Mouse (Mus musculus) midbrain, embryonic 14.5 days (tissue): Measurements from ENCODE around the gene Syne2. TPM values are rescaled to one million over a fixed set of nuclear protein-coding genes. Genes with fewer than 3 reads are reported as not detected.
"Not testable (repeated sequence)": the region's sequence is repeated elsewhere in the genome, so short reads cannot be mapped to it uniquely, and the experiment has no call there.

ENCODE experiments used
- ATAC-seq: fragments of 200-750 bp; cut with Nextera tagmentation; 2 replicates; pipeline ENCODE4 v1.8.0; 2017; ENCODE audit warnings: moderate number of reproducible peaks, moderate library complexity; ENCODE audit not compliant: low FRiP score, low TSS enrichment
- DNase-seq: peaks from one replicate; pipeline ENCODE4 v3.0.0-alpha.2; 2015
- H3K27ac ChIP-seq: fragments of 300-500 bp; sonication (generic); replicated peaks from 2 replicates; pipeline ENCODE4 v1.5.1; 2014; ENCODE audit warnings: mild to moderate bottlenecking, low read depth, low read length, moderate library complexity
- H3K27me3 ChIP-seq: fragments of 300-500 bp; sonication (generic); 2 replicates; pipeline ENCODE4 v1.6.1; 2014; ENCODE audit warnings: low read length, control low read depth, mixed read lengths; ENCODE audit not compliant: control insufficient read depth, insufficient read depth
- H3K36me3 ChIP-seq: fragments of 300-500 bp; sonication (generic); 2 replicates; pipeline ENCODE4 v1.6.1; 2014; ENCODE audit warnings: low read length, control low read depth; ENCODE audit not compliant: control insufficient read depth, insufficient read depth
- H3K4me1 ChIP-seq: fragments of 300-500 bp; sonication (generic); 2 replicates; pipeline ENCODE4 v1.6.1; 2014; ENCODE audit warnings: mild to moderate bottlenecking, antibody characterized with exemption, low read length, control low read depth; ENCODE audit not compliant: control insufficient read depth, insufficient read depth
- H3K4me2 ChIP-seq: fragments of 300-500 bp; sonication (generic); 2 replicates; pipeline ENCODE4 v1.6.1; 2014; ENCODE audit warnings: mild to moderate bottlenecking, low read length, moderate library complexity
- H3K4me3 ChIP-seq: fragments of 300-500 bp; sonication (generic); replicated peaks from 2 replicates; pipeline ENCODE4 v1.5.1; 2014; ENCODE audit warnings: low read depth, low read length
- H3K9ac ChIP-seq: fragments of 300-500 bp; sonication (generic); replicated peaks from 2 replicates; pipeline ENCODE4 v1.6.1; 2014; ENCODE audit warnings: mild to moderate bottlenecking, low read length, moderate library complexity
- H3K9me3 ChIP-seq: fragments of 300-500 bp; sonication (generic); 2 replicates; pipeline ENCODE4 v1.6.1; 2016; ENCODE audit warnings: low read length, control low read depth, mixed read lengths; ENCODE audit not compliant: control insufficient read depth
- WGBS: fragments of 180-500 bp; shearing (Covaris S2); extraction: QIAGEN DNeasy Blood & Tissue Kit; methylation state at CpG from one replicate; pipeline ENCODE4 v1.1.7; 2014; 5-methylcytosine and 5-hydroxymethylcytosine counted together
- polyA plus RNA-seq: library from polyadenylated mRNA; unstranded; fragments of >200 nt; fragmentation: Nextera tagmentation; extraction: Ambion mirVana; gene quantifications from 2 replicates; pipeline ENCODE4 v1.2.1, GENCODE M21; 2014

Gene Syne2
- 45.0 and 63.5 TPM in 2 replicates for polyA plus RNA-seq

DNA sequence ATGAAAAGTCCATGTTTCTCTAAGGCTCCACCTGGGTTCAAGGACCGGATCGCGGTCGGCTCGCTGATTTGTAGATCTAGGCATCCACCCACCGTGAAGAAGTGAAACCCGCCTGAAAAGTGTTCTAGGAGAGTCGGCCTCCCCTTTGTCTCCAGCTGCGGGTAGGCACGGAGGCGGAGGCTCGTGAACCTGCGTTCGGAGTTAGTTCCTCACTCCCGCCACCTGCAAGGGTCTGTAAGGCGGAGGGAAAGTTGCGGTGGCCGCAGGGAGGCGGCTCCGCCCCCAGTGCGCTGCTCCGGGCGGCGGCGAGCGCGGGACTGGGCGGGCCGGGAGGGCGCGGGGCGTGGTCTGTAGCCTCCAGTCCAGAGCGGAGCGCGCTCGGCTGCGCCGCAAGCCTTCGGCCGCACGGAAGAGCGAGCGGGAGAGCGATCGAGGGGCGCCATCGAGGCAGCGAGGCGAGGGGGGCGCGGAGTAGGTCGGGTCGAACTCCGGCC, at the start of gene Syne2:
Gene Syne2, plus strand, starts transcription at position 176 of the 494 bp plus-strand sequence.
- ATAC-seq (peak; percentile 90), DNase-seq (peak; percentile 91)
- Histone ChIP-seq H3K4me3 (peak within 1 kb of the TSS; percentile 84), H3K27me3 (no peaks in the 10 kb centered on the region), H3K9ac (peak within 1 kb of the TSS; percentile 84), H3K4me1 (peaks cover 17% of the 10 kb centered on the region), H3K9me3 (no peaks in the 10 kb centered on the region), H3K4me2 (peak within 1 kb of the TSS; percentile 65), H3K36me3 (no peaks in the 10 kb centered on the region), H3K27ac (peak within 1 kb of the TSS; percentile 82)
- under 1% methylated on average over 54 of the region's 54 CpGs for WGBS

DNA sequence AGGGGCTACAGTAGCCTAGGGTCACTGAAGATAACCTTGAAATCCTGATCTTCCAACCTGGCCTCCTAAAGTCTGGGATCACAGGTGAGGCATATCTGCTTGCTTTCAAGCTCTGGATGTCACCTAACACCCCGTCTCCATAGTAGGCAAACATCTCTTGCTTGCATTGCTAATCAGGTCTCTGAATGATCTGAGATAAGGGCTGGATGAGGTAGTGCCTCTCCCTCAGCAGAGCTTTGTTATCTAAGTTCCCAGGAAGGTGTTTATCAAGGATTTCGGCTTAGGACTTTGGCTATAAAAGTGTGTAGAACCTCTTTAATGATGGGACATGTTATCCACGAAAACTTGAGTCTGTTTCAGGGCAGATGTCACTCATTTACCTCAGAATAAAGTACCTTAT, 46.5 kb upstream of the Syne2 start:
- 69% methylated on average over 3 of the region's 3 CpGs for WGBS
- no peaks in the 10 kb centered on the region for H3K9me3 ChIP-seq
- ATAC-seq (no peak), DNase-seq (no peak)
- no peaks in the 10 kb centered on the region for H3K36me3 ChIP-seq
- no peaks in the 10 kb centered on the region for H3K4me1 ChIP-seq
- H3K27me3 ChIP-seq: no peaks in the 10 kb centered on the region
- H3K4me3 ChIP-seq: no peak overlapping the region
- no peak overlapping the region for H3K4me2 ChIP-seq
- no peak overlapping the region for H3K27ac ChIP-seq
- no peak overlapping the region for H3K9ac ChIP-seq

GRCm38 (mm10) chr12:75772424-75773034, 45.4 kb upstream of the Syne2 start:
- WGBS: 30% methylated on average over 3 of the region's 3 CpGs
- Histone ChIP-seq H3K27ac (no peak overlapping the region), H3K9me3 (no peaks in the 10 kb centered on the region), H3K4me1 (no peaks in the 10 kb centered on the region), H3K36me3 (no peaks in the 10 kb centered on the region), H3K4me2 (no peak overlapping the region), H3K9ac (no peak overlapping the region), H3K4me3 (no peak overlapping the region), H3K27me3 (no peaks in the 10 kb centered on the region)
- no peak for ATAC-seq
- peak; percentile 46 for DNase-seq

DNA sequence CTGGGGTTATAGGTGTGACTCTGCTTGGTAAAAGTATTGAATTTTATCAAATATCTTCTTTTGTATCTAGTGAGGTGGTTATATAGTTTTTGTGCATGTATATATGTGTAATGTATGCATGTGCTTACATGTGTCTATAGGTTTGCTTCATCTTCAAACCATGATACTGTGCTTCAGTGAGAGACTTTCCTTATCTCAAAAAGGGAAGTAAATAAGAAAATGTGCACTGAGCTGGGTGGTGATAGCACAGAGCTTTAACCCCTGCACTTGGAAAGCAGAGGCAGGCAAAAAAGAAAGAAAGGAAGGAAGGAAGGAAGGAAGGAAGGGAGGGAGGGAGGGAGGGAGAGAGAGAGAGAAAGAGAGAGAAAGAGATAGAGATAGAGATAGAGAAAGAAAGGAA, 36.5 kb upstream of the Syne2 start:
- H3K4me3 ChIP-seq: no peak overlapping the region
- ATAC-seq: no peak
- H3K36me3 ChIP-seq: no peaks in the 10 kb centered on the region
- no peaks in the 10 kb centered on the region for H3K9me3 ChIP-seq
- H3K4me1 ChIP-seq: no peaks in the 10 kb centered on the region
- no peak overlapping the region for H3K27ac ChIP-seq
- no peaks in the 10 kb centered on the region for H3K27me3 ChIP-seq
- no peak overlapping the region for H3K4me2 ChIP-seq
- no peak overlapping the region for H3K9ac ChIP-seq
- no peak for DNase-seq

DNA sequence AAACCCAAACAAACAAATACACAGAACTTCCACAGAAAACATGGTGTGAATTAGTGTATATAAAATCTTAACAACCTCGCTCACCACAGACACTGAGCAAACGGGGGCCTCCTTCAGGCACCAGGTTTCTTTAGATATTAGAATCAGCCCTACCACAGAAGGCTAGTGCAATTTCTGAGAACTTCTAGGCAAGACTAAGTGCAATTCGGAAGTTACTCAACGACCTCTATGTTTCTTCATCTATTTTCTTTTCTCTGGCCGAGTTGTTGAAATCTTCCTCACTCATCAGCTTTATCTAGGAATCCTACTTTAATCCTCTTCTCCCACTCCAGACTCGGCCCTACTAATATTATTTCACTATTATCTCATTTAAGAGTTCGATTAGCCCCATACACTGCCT, 35.9 kb upstream of the Syne2 start:
- Histone ChIP-seq H3K27ac (no peak overlapping the region), H3K9me3 (no peaks in the 10 kb centered on the region), H3K4me3 (no peak overlapping the region), H3K36me3 (no peaks in the 10 kb centered on the region), H3K9ac (no peak overlapping the region), H3K27me3 (no peaks in the 10 kb centered on the region), H3K4me1 (no peaks in the 10 kb centered on the region), H3K4me2 (no peak overlapping the region)
- DNase-seq (no peak), ATAC-seq (no peak)
- 87% methylated on average over 7 of the region's 7 CpGs for WGBS

GRCm38 (mm10) chr12:75784271-75784751, 33.6 kb upstream of the Syne2 start:
- Histone ChIP-seq H3K4me3 (no peak overlapping the region), H3K27me3 (no peaks in the 10 kb centered on the region), H3K4me1 (no peaks in the 10 kb centered on the region), H3K36me3 (no peaks in the 10 kb centered on the region), H3K27ac (no peak overlapping the region), H3K4me2 (no peak overlapping the region), H3K9ac (no peak overlapping the region), H3K9me3 (no peaks in the 10 kb centered on the region)
- WGBS: 86% methylated on average over 2 of the region's 2 CpGs
- ATAC-seq (no peak), DNase-seq (no peak)

DNA sequence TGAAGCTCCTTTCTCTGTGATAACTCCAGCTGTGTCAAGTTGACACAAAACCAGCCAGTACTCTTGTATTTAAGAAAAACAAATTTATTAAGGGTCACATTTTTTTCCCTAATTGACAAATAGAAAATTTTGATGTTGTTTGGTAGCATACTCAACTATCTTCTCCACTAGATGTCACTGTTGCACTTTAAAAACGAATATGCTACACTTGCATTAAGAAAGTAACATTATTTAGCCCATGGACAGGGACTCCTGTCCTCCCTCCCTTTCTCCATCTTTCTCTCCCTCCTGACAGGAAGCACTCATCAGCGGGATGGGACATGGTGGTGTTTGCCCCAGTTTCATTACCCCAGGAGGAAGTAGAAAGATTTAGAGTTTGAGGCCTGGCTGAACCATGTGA, 31.3 kb upstream of the Syne2 start:
- not testable (repeated sequence) for H3K27me3 ChIP-seq, H3K9ac ChIP-seq, H3K4me1 ChIP-seq, H3K36me3 ChIP-seq, H3K27ac ChIP-seq, H3K9me3 ChIP-seq, H3K4me3 ChIP-seq, ATAC-seq, H3K4me2 ChIP-seq
- WGBS: 8% methylated on average over 2 of the region's 2 CpGs
- DNase-seq: peak; percentile 93

DNA sequence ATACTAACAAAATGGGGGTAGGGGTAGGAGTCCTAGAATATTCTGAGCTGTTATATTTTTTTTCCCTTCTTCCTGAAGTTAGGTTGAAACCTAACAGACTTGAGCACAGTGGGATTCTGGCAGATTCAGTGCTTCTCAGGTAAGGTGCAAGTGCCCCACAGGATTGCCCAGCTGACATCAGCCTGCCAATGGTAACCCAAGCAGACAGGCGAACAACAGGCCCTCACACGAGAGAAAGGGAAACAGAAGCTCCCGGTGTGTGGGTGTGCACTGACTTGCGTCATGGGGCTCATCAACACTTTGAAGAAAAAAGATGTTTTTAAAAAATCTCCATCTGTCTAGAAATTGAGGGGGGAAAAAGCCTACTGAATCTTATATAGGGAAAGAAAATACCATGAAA, 28.5 kb upstream of the Syne2 start:
- Histone ChIP-seq H3K9me3 (no peaks in the 10 kb centered on the region), H3K27ac (no peak overlapping the region), H3K9ac (no peak overlapping the region), H3K36me3 (no peaks in the 10 kb centered on the region), H3K4me1 (no peaks in the 10 kb centered on the region), H3K4me3 (no peak overlapping the region), H3K4me2 (no peak overlapping the region), H3K27me3 (no peaks in the 10 kb centered on the region)
- DNase-seq (no peak), ATAC-seq (no peak)
- 58% methylated on average over 4 of the region's 4 CpGs for WGBS

- DNase-seq (no peak), ATAC-seq (no peak)
- H3K9ac ChIP-seq: no peak overlapping the region
- H3K27me3 ChIP-seq: no peaks in the 10 kb centered on the region
- H3K9me3 ChIP-seq: no peaks in the 10 kb centered on the region
- 51% methylated on average over 4 of the region's 4 CpGs for WGBS
- no peak overlapping the region for H3K4me3 ChIP-seq
- no peak overlapping the region for H3K4me2 ChIP-seq
- no peaks in the 10 kb centered on the region for H3K36me3 ChIP-seq
- no peaks in the 10 kb centered on the region for H3K4me1 ChIP-seq
- H3K27ac ChIP-seq: no peak overlapping the region
Observed at GRCm38 (mm10) chr12:75794527-75794926, 23.4 kb upstream of the Syne2 start.
